ENCODE assay signal across 26 mouse cellular contexts in the genomic region with DNA sequence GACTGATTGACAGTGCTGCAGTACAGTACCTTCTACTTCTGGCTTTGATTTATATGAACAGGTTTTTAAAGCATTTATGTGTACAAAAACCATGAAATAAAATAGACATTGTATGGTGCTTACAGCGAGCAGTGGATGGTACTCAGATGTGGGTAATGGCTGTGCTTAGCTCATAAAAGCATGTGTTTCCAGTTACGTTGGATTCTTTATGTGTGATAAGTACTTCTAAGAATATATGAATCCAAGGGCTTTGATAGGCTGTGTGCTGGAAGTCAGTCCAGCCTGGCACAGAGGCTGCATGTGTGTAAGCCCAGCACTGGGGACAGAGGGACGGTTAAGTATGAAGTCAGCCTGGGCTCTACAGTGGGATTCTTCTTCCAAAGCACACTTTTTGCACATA. TPM values are rescaled to one million over a fixed set of nuclear protein-coding genes. Genes with fewer than 3 reads are reported as not detected.
"Had no signal": no experiment of that assay in that cellular context is flagged by ENCODE, and none has a peak within 500 bp of the region (broad histone marks: within the 10 kb centered on the region; RNA-seq: fewer than 3 reads in every experiment).

No protein-coding gene starts in this region.

- H3K4me3 ChIP-seq: midbrain, embryonic 10.5 days; midbrain, embryonic 12.5 days; myocyte; neural tube, embryonic 13.5 days; neural tube, embryonic 15.5 days; stomach, embryonic 15.5 days had no signal

- H3K36me3 ChIP-seq: midbrain, embryonic 10.5 days; midbrain, embryonic 12.5 days; neural tube, embryonic 13.5 days; neural tube, embryonic 15.5 days; stomach, embryonic 15.5 days had no signal

- H3K9me3 ChIP-seq: midbrain, embryonic 10.5 days; midbrain, embryonic 12.5 days; neural tube, embryonic 13.5 days; neural tube, embryonic 15.5 days; stomach, embryonic 15.5 days had no signal

- H3K4me2 ChIP-seq: lung, embryonic 14.5 days; midbrain, embryonic 12.5 days; neural tube, embryonic 13.5 days; neural tube, embryonic 15.5 days; stomach, embryonic 15.5 days had no signal

- H3K27me3 ChIP-seq: midbrain, embryonic 12.5 days; neural tube, embryonic 13.5 days; neural tube, embryonic 15.5 days; stomach, embryonic 15.5 days had no signal

- H3K9ac ChIP-seq: lung, embryonic 14.5 days; midbrain, embryonic 12.5 days; neural tube, embryonic 13.5 days; neural tube, embryonic 15.5 days; stomach, embryonic 15.5 days had no signal

- H3K27ac ChIP-seq: midbrain, embryonic 10.5 days; midbrain, embryonic 12.5 days; neural tube, embryonic 13.5 days; neural tube, embryonic 15.5 days; stomach, embryonic 15.5 days; stomach, postnatal 0 days had no signal

- ATAC-seq: midbrain, embryonic 16.5 days had no signal

- DNase-seq: lung, adult 18-20 months; lung, embryonic 14.5 days; lung, postnatal 10 days; lung, postnatal 4 days; midbrain, embryonic 14.5 days; retina, postnatal 1 day; right cerebral cortex, adult 18-20 months; right cerebral cortex, postnatal 25 days; right cerebral cortex, postnatal 4 days; spleen, adult 18-20 months; thymus, adult 2 months; thymus, postnatal 25 days; thymus, postnatal 4 days had no signal

RNA-seq across cellular contexts. Expression of a gene that starts 48.4 kb away (rescaled TPM):
- total RNA-seq: megakaryocyte-erythroid progenitor cell, adult 5-6 weeks had no signal
- polyA plus RNA-seq: lung, embryonic 14.5 days; lung, embryonic 16.5 days; midbrain, embryonic 10.5 days; midbrain, embryonic 12.5 days; midbrain, embryonic 14.5 days; midbrain, embryonic 16.5 days; myocyte; neural tube, embryonic 11.5 days; neural tube, embryonic 13.5 days; neural tube, embryonic 15.5 days; small intestine, adult 2 months; stomach, embryonic 15.5 days; stomach, postnatal 0 days; urinary bladder, adult 2 months had no signal

RNA-seq across cellular contexts. Expression of a gene that starts 55.9 kb away (rescaled TPM):
- polyA plus RNA-seq: myocyte had no signal
